Mouse (Mus musculus) MEL (cell line): Measurements from ENCODE around the gene Tunar. TPM values are rescaled to one million over a fixed set of nuclear protein-coding genes. Genes with fewer than 3 reads are reported as not detected.

Experiments
- DNase-seq: peaks from one replicate; pipeline ENCODE4 v3.0.0; 2011; ENCODE audit warnings: low read depth, low spot score
- H3K27ac ChIP-seq: 2 replicates; pipeline ENCODE4 v1.5.1; 2012; ENCODE audit warnings: low read depth, mild to moderate bottlenecking, control low read depth, low read length, moderate library complexity; ENCODE audit not compliant: control insufficient read depth
- H3K27me3 ChIP-seq, 2 experiments: fragments of 150-350 bp in 1 of 2; sonication (generic) in 1 of 2; 2 replicates each; pipeline ENCODE4 v1.6.1; 2012; ENCODE audit warnings: low read length in 2 of 2, mild to moderate bottlenecking in 2 of 2, improper control_type of control experiment in 1 of 2, moderate library complexity in 1 of 2; ENCODE audit not compliant: insufficient read depth in 2 of 2, control insufficient read depth in 1 of 2
- H3K36me3 ChIP-seq, 2 experiments: 2 replicates each; pipeline ENCODE4 v1.6.1; 2012 to 2014; ENCODE audit warnings: low read length in 2 of 2, improper control_type of control experiment in 1 of 2, inconsistent platforms in 1 of 2, mild to moderate bottlenecking in 1 of 2; ENCODE audit not compliant: insufficient read depth in 2 of 2, control insufficient read depth in 1 of 2
- H3K4me1 ChIP-seq, 2 experiments: fragments of 150-350 bp in 1 of 2; sonication (generic) in 1 of 2; 2 replicates each; pipeline ENCODE4 v1.6.1; 2012; ENCODE audit warnings: low read length in 2 of 2, improper control_type of control experiment in 1 of 2, mild to moderate bottlenecking in 1 of 2; ENCODE audit not compliant: insufficient read depth in 2 of 2, control insufficient read depth in 1 of 2
- H3K4me3 ChIP-seq, 2 experiments: fragments of 150-350 bp in 1 of 2; sonication (generic) in 1 of 2; 2 replicates each; pipeline ENCODE4 v1.5.1; 2012; ENCODE audit warnings: low read depth in 2 of 2, low read length in 2 of 2, mild to moderate bottlenecking in 2 of 2, moderate library complexity in 2 of 2, control low read depth in 1 of 2, improper control_type of control experiment in 1 of 2; ENCODE audit not compliant: control insufficient read depth in 1 of 2, insufficient read depth in 1 of 2
- H3K79me2 ChIP-seq: 2 replicates; pipeline ENCODE4 v1.6.1; 2012; ENCODE audit warnings: mild to moderate bottlenecking, low read length, moderate library complexity; ENCODE audit not compliant: control insufficient read depth, poor library complexity, insufficient read depth
- H3K9ac ChIP-seq: 2 replicates; pipeline ENCODE4 v1.6.1; 2012; ENCODE audit warnings: low read depth, mild to moderate bottlenecking, control low read depth, low read length, moderate library complexity; ENCODE audit not compliant: control insufficient read depth, poor library complexity, severe bottlenecking
- H3K9me3 ChIP-seq: fragments of 150-350 bp; sonication (generic); replicated peaks from 2 replicates; pipeline ENCODE4 v1.6.1; 2012; ENCODE audit warnings: mild to moderate bottlenecking, low read length, improper control_type of control experiment, moderate library complexity; ENCODE audit not compliant: insufficient read depth
- BHLHE40 ChIP-seq: IDR thresholded peaks from 2 replicates; pipeline ENCODE4 v1.6.1; 2012; ENCODE audit warnings: low read depth, mild to moderate bottlenecking, inconsistent platforms, low read length, improper control_type of control experiment, borderline replicate concordance
- CHD1 ChIP-seq: IDR thresholded peaks from 2 replicates; pipeline ENCODE4 v1.6.1; 2012; ENCODE audit warnings: low read depth, mild to moderate bottlenecking, inconsistent platforms, low read length, improper control_type of control experiment
- E2F4 ChIP-seq: IDR thresholded peaks from 2 replicates; pipeline ENCODE4 v1.6.1; 2011; ENCODE audit warnings: low read depth, low read length, improper control_type of control experiment, borderline replicate concordance
- ELF1 ChIP-seq: IDR thresholded peaks from 2 replicates; pipeline ENCODE4 v1.6.1; 2014; ENCODE audit warnings: low read depth, mild to moderate bottlenecking, inconsistent platforms, low read length, improper control_type of control experiment, moderate library complexity
- ETS1 ChIP-seq: IDR thresholded peaks from 2 replicates; pipeline ENCODE4 v1.6.1; 2012; ENCODE audit warnings: low read depth, mild to moderate bottlenecking, inconsistent platforms, low read length, improper control_type of control experiment, moderate library complexity
- GATA1 ChIP-seq: IDR thresholded peaks from 2 replicates; pipeline ENCODE4 v1.6.1; 2011; ENCODE audit warnings: low read depth, low read length, improper control_type of control experiment
- HCFC1 ChIP-seq: IDR thresholded peaks from 2 replicates; pipeline ENCODE4 v1.6.1; 2012; ENCODE audit warnings: low read depth, mild to moderate bottlenecking, inconsistent platforms, low read length, improper control_type of control experiment, moderate library complexity
- MAFK ChIP-seq: IDR thresholded peaks from 2 replicates; pipeline ENCODE4 v1.6.1; 2011; ENCODE audit warnings: low read depth, mild to moderate bottlenecking, low read length, improper control_type of control experiment, borderline replicate concordance
- MEF2A ChIP-seq: IDR thresholded peaks from 2 replicates; pipeline ENCODE4 v1.6.1; 2014; ENCODE audit warnings: low read depth, mild to moderate bottlenecking, inconsistent platforms, low read length, improper control_type of control experiment; ENCODE audit not compliant: poor library complexity, insufficient replicate concordance, severe bottlenecking; ENCODE audit errors: extremely low read depth
- MYB ChIP-seq: IDR thresholded peaks from 2 replicates; pipeline ENCODE4 v1.6.1; 2011; ENCODE audit warnings: mild to moderate bottlenecking, low read depth, low read length, improper control_type of control experiment
- POLR2A ChIP-seq, 2 experiments: IDR thresholded peaks; 2 replicates each; pipeline ENCODE4 v1.6.1; 2011 to 2012; ENCODE audit warnings: low read length in 2 of 2, mild to moderate bottlenecking in 2 of 2, control low read depth in 1 of 2, improper control_type of control experiment in 1 of 2, low read depth in 1 of 2, moderate library complexity in 1 of 2; ENCODE audit not compliant: control insufficient read depth in 1 of 2, insufficient read depth in 1 of 2, poor library complexity in 1 of 2
- POLR2AphosphoS5 ChIP-seq: IDR thresholded peaks from 2 replicates; pipeline ENCODE4 v1.6.1; 2012; ENCODE audit warnings: low read depth, borderline replicate concordance, mild to moderate bottlenecking, inconsistent platforms, low read length, moderate library complexity, mixed read lengths
- RCOR1 ChIP-seq: IDR thresholded peaks from 2 replicates; pipeline ENCODE4 v1.6.1; 2012; ENCODE audit warnings: low read depth, mild to moderate bottlenecking, inconsistent platforms, low read length, improper control_type of control experiment
- TBP ChIP-seq: IDR thresholded peaks from 2 replicates; pipeline ENCODE4 v1.8.0; 2011; ENCODE audit warnings: low read depth, low read length, improper control_type of control experiment
- TCF12 ChIP-seq: IDR thresholded peaks from 2 replicates; pipeline ENCODE4 v1.6.1; 2014; ENCODE audit warnings: low read depth, mild to moderate bottlenecking, inconsistent platforms, low read length, improper control_type of control experiment, moderate library complexity
- UBTF ChIP-seq: IDR thresholded peaks from 2 replicates; pipeline ENCODE4 v1.6.1; 2012; ENCODE audit warnings: low read depth, mild to moderate bottlenecking, inconsistent platforms, low read length, improper control_type of control experiment, moderate library complexity, borderline replicate concordance; ENCODE audit not compliant: insufficient read depth
- USF1 ChIP-seq: IDR thresholded peaks from 2 replicates; pipeline ENCODE4 v1.6.1; 2014; ENCODE audit warnings: low read depth, mild to moderate bottlenecking, inconsistent platforms, low read length, improper control_type of control experiment, moderate library complexity
- ZC3H11A ChIP-seq: IDR thresholded peaks from 2 replicates; pipeline ENCODE4 v1.6.1; 2012; ENCODE audit warnings: low read depth, mild to moderate bottlenecking, inconsistent platforms, low read length, improper control_type of control experiment
- ZKSCAN1 ChIP-seq: IDR thresholded peaks from 2 replicates; pipeline ENCODE4 v1.6.1; 2012; ENCODE audit warnings: low read depth, mild to moderate bottlenecking, inconsistent platforms, low read length, improper control_type of control experiment, moderate library complexity
- ZNF384 ChIP-seq: IDR thresholded peaks from 2 replicates; pipeline ENCODE4 v1.6.1; 2012; ENCODE audit warnings: low read depth, mild to moderate bottlenecking, inconsistent platforms, low read length, improper control_type of control experiment
- polyA plus RNA-seq, 2 experiments: library from polyadenylated mRNA; stranded (reverse) in 1 of 2; unstranded in 1 of 2; fragments of >175 nt in 1 of 2; fragments of >200 nt in 1 of 2; gene quantifications; 2 replicates each; pipeline versions ENCODE4 v1.2.1 to v1.2.4; 2012; ENCODE audit warnings: low replicate concordance in 2 of 2, low read depth in 1 of 2; ENCODE audit not compliant: insufficient read length in 2 of 2, insufficient read depth in 1 of 2, missing spikeins in 1 of 2
- total RNA-seq: library from RNA; depleted of rRNA; stranded (reverse); fragments of 300-350 nt; gene quantifications from 2 replicates; pipeline ENCODE4 v1.2.3, GENCODE M21; 2012

The Tunar gene
- total and polyA plus RNA-seq, 3 experiments = not detected

GRCm38 (mm10) chr12:105327051-105327450, 6.6 kb upstream of the Tunar start:
- DNase-seq = no peak
- Histone ChIP-seq H3K27me3 (no peaks in the 10 kb centered on the region), H3K79me2 (no peaks in the 10 kb centered on the region), H3K36me3 (no peaks in the 10 kb centered on the region), H3K9me3 (no peaks in the 10 kb centered on the region), H3K4me1 (no peaks in the 10 kb centered on the region), H3K9ac (no peak overlapping the region), H3K4me3 (no peak overlapping the region), H3K27ac (no peak overlapping the region)
- no peak for TF ChIP-seq TBP
- no peak for TF ChIP-seq ZNF384
- TF ChIP-seq ZKSCAN1 = no peak
- no peak for TF ChIP-seq BHLHE40
- no peak for TF ChIP-seq HCFC1
- TF ChIP-seq ETS1 = no peak
- no peak for TF ChIP-seq TCF12
- no peak for TF ChIP-seq MAFK
- TF ChIP-seq E2F4 = no peak
- TF ChIP-seq ELF1 = no peak
- no peak for TF ChIP-seq RCOR1

DNA sequence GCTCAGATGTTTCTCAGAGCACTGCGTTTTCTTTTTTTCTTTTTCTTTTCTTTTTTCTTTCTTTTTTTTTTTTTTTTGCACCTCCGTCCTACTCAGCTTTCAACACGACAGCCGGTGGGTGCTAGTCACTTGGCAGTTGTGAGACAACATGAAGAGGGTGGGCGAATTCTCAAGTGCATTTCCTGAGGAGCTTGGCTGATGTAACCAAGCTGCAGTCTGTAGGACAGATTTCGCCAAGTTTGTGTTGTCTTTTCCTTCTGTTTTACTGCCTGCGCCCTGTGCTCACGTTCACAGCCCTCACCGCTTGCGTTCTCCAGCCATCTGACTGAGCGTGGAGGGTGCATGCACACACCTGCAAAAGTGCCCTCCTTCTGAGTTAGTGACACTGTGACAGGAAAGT, 5.3 kb upstream of the Tunar start:
- H3K36me3 ChIP-seq = no peaks in the 10 kb centered on the region
- H3K79me2 ChIP-seq = no peaks in the 10 kb centered on the region
- DNase-seq = no peak
- no peak overlapping the region for H3K9ac ChIP-seq
- no peak for TF ChIP-seq GATA1
- no peak for TF ChIP-seq MEF2A
- no peak for TF ChIP-seq USF1
- no peak for TF ChIP-seq ZC3H11A
- no peak for TF ChIP-seq POLR2AphosphoS5
- TF ChIP-seq CHD1 = no peak
- TF ChIP-seq UBTF = no peak
- no peak for TF ChIP-seq RCOR1
- TF ChIP-seq E2F4 = no peak
- TF ChIP-seq MYB = no peak
- no peak for TF ChIP-seq TCF12
- no peak for TF ChIP-seq POLR2A (IDR thresholded peaks at IDR 0.05; ENCODE audit: control insufficient read depth in 1 of 2, insufficient read depth in 1 of 2, low read depth in 1 of 2, low read length in 2 of 2, poor library complexity in 1 of 2)
- no peak overlapping the region for H3K4me3 ChIP-seq
- no peaks in the 10 kb centered on the region for H3K27me3 ChIP-seq
- no peaks in the 10 kb centered on the region for H3K9me3 ChIP-seq
- H3K4me1 ChIP-seq = no peaks in the 10 kb centered on the region
- no peak overlapping the region for H3K27ac ChIP-seq
